Mouse (Mus musculus): ENCODE measurements around the gene Caln1. TPM values are rescaled to one million over a fixed set of nuclear protein-coding genes. Genes with fewer than 3 reads are reported as not detected.

The Caln1 gene
- total and polyA plus RNA-seq, 3 experiments = not detected

DNA sequence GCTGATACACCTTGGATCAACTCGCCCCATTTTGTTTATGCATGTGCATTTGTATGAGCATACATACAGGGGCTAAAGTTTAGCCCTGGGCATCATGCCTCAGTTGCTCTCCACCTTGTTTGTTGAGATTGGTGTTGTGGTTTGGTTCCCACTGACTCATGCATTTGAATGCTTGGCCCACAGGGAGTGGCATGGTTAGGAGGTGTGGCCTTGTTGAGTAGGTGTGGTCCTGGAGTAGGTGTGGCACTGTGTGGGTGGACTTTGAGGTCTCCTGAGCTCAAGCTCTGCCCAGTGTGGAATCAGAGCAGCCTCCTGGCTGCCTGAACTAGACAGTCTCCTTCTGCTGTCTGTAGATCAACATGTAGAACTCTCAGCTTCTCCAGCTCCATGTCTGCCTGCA, 343.0 kb downstream of the Caln1 start:
- Histone ChIP-seq H3K79me2 (ENCODE audit: control insufficient read depth, insufficient read depth, low read length, poor library complexity) (no peaks in the 10 kb centered on the region), H3K36me3 (ENCODE audit: control insufficient read depth in 1 of 2, insufficient read depth in 2 of 2, low read length in 2 of 2) (no peaks in the 10 kb centered on the region), H3K27ac (ENCODE audit: control insufficient read depth, low read depth, low read length) (no peak overlapping the region), H3K27me3 (ENCODE audit: control insufficient read depth in 1 of 2, insufficient read depth in 2 of 2, low read length in 2 of 2) (no peaks in the 10 kb centered on the region), H3K9ac (ENCODE audit: control insufficient read depth, low read depth, low read length, poor library complexity, severe bottlenecking) (no peak overlapping the region), H3K4me1 (ENCODE audit: control insufficient read depth in 1 of 2, insufficient read depth in 2 of 2, low read length in 2 of 2) (no peaks in the 10 kb centered on the region), H3K9me3 (replicated peaks; ENCODE audit: insufficient read depth, low read length) (no peaks in the 10 kb centered on the region), H3K4me3 (ENCODE audit: control insufficient read depth in 1 of 2, insufficient read depth in 1 of 2, low read depth in 2 of 2, low read length in 2 of 2) (no peak overlapping the region)
- no peak for TF ChIP-seq USF1 (IDR thresholded peaks at IDR 0.05; ENCODE audit: low read depth, low read length)
- no peak for TF ChIP-seq MAFK (IDR thresholded peaks at IDR 0.05; ENCODE audit: borderline replicate concordance, low read depth, low read length)
- no peak for TF ChIP-seq EP300 (IDR thresholded peaks at IDR 0.05; ENCODE audit: low read depth in 1 of 2, low read length in 2 of 2)
- TF ChIP-seq CHD1 (IDR thresholded peaks at IDR 0.05; ENCODE audit: low read depth, low read length) = no peak
- no peak for TF ChIP-seq BHLHE40 (IDR thresholded peaks at IDR 0.05; ENCODE audit: borderline replicate concordance, low read depth, low read length)
- no peak for TF ChIP-seq CTCF (IDR thresholded peaks at IDR 0.05 in 2 of 3, conservative IDR thresholded peaks at IDR 0.05 in 1 of 3; ENCODE audit: control insufficient read depth in 1 of 3, insufficient read depth in 1 of 3, low read depth in 2 of 3, low read length in 3 of 3, poor library complexity in 1 of 3, severe bottlenecking in 1 of 3)
- no peak for TF ChIP-seq MAZ (IDR thresholded peaks at IDR 0.05; ENCODE audit: low read depth, low read length)
- TF ChIP-seq TCF12 (IDR thresholded peaks at IDR 0.05; ENCODE audit: low read depth, low read length) = no peak
- TF ChIP-seq ZC3H11A (IDR thresholded peaks at IDR 0.05; ENCODE audit: low read depth, low read length) = no peak
- no peak for TF ChIP-seq HCFC1 (IDR thresholded peaks at IDR 0.05; ENCODE audit: low read depth, low read length)
- TF ChIP-seq ZNF384 (IDR thresholded peaks at IDR 0.05; ENCODE audit: low read depth, low read length) = no peak
- TF ChIP-seq RCOR1 (IDR thresholded peaks at IDR 0.05; ENCODE audit: low read depth, low read length) = no peak
- no peak for TF ChIP-seq MEF2A (IDR thresholded peaks at IDR 0.05; ENCODE audit: extremely low read depth, insufficient replicate concordance, low read depth, low read length, poor library complexity, severe bottlenecking)
- TF ChIP-seq SIN3A (IDR thresholded peaks at IDR 0.05; ENCODE audit: low read length) = no peak
- DNase-seq (ENCODE audit: low read depth, low spot score) = no peak

DNA sequence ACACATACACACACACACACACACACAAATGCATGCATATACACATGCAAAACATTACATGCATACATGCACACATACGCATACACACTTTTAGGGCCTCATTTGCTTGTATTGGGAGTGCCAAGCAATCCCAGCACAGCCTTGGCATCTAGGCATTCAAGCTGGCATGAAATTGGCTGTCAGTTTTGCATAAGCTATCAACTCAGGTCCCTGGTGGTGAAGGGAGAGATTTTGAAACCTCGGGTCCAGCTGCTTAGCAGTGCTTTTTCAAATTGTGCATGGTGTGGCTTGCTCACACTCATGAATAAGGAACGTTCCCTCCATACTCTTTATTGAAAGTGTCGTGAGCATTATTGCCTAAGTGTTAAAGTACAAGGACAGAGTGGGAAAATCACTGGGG, 345.9 kb downstream of the Caln1 start:
- Histone ChIP-seq H3K9ac (ENCODE audit: control insufficient read depth, low read depth, low read length, poor library complexity, severe bottlenecking) (no peak overlapping the region), H3K9me3 (replicated peaks; ENCODE audit: insufficient read depth, low read length) (no peaks in the 10 kb centered on the region), H3K4me1 (ENCODE audit: control insufficient read depth in 1 of 2, insufficient read depth in 2 of 2, low read length in 2 of 2) (no peaks in the 10 kb centered on the region), H3K4me3 (ENCODE audit: control insufficient read depth in 1 of 2, insufficient read depth in 1 of 2, low read depth in 2 of 2, low read length in 2 of 2) (no peak overlapping the region), H3K27ac (ENCODE audit: control insufficient read depth, low read depth, low read length) (no peak overlapping the region), H3K36me3 (ENCODE audit: control insufficient read depth in 1 of 2, insufficient read depth in 2 of 2, low read length in 2 of 2) (no peaks in the 10 kb centered on the region), H3K79me2 (ENCODE audit: control insufficient read depth, insufficient read depth, low read length, poor library complexity) (no peaks in the 10 kb centered on the region), H3K27me3 (ENCODE audit: control insufficient read depth in 1 of 2, insufficient read depth in 2 of 2, low read length in 2 of 2) (no peaks in the 10 kb centered on the region)
- DNase-seq (ENCODE audit: low read depth, low spot score) = no peak
- TF ChIP-seq ZNF384 (IDR thresholded peaks at IDR 0.05; ENCODE audit: low read depth, low read length) (no peak), KAT2A (conservative IDR thresholded peaks at IDR 0.05; ENCODE audit: low read depth, low read length) (no peak), MEF2A (IDR thresholded peaks at IDR 0.05; ENCODE audit: extremely low read depth, insufficient replicate concordance, low read depth, low read length, poor library complexity, severe bottlenecking) (no peak), MAFK (IDR thresholded peaks at IDR 0.05; ENCODE audit: borderline replicate concordance, low read depth, low read length) (no peak), MYB (IDR thresholded peaks at IDR 0.05; ENCODE audit: low read depth, low read length) (no peak), ELF1 (IDR thresholded peaks at IDR 0.05; ENCODE audit: low read depth, low read length) (no peak), MYC (IDR thresholded peaks at IDR 0.05; ENCODE audit: low read depth, low read length) (no peak), ZC3H11A (IDR thresholded peaks at IDR 0.05; ENCODE audit: low read depth, low read length) (no peak), UBTF (IDR thresholded peaks at IDR 0.05; ENCODE audit: borderline replicate concordance, insufficient read depth, low read depth, low read length) (no peak), MAX (IDR thresholded peaks at IDR 0.05; ENCODE audit: low read length) (no peak), POLR2A (IDR thresholded peaks at IDR 0.05; ENCODE audit: control insufficient read depth in 1 of 2, insufficient read depth in 1 of 2, low read depth in 1 of 2, low read length in 2 of 2, poor library complexity in 1 of 2) (no peak), JUND (IDR thresholded peaks at IDR 0.05; ENCODE audit: low read depth, low read length) (no peak), MAZ (IDR thresholded peaks at IDR 0.05; ENCODE audit: low read depth, low read length) (no peak), GABPA (IDR thresholded peaks at IDR 0.05; ENCODE audit: low read depth, low read length) (no peak), HCFC1 (IDR thresholded peaks at IDR 0.05; ENCODE audit: low read depth, low read length) (no peak)
